Mouse (Mus musculus) urinary bladder, postnatal 25 days (tissue): Measurements from ENCODE around the gene Olfr577.

ENCODE experiments used
- DNase-seq: peaks from one replicate; pipeline ENCODE4 v3.0.0; 2022; ENCODE audit warnings: low spot score

Gene Olfr577

DNA sequence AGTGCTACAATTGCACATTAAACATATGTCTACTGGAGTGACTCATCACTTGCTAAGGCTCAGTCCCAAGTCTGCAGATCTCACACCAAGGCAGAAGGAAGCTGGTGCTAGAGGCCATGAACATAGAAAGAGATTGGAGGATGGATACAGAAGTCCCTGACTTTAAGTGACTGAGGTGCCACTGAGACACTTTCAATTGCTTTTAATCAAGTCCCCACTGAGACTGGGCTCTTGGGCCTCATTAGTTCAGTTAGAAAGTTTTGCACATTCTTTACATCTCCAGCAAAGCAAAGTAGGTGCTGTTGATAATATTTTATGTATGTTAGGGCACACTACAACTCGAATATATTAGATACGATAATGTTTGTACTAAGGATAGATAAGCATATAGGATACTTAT is at the start of gene Olfr577:
Olfr577 (minus strand) TSS at position 101 of the 400 bp plus-strand sequence.
- DNase-seq = no peak

DNA sequence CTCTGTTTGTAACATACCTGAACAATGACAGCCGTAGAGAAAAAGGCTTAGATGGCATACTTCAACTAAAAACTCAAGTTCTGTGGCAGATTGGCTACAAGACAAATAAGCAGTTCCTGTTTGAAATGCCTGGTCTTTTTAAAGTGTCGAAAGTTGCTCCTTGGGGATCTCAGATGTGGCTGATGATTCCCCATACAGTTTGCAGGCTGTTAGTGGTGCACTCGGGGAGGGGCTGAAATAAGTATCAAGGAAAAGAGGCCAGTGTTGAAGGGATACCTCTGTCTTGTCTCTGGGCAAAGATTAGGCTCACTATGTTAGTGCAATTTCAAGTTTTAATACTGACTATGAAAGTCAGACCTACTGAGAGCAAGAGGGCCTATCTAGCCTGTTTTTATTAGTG is 13.5 kb upstream of the Olfr577 start, which contains the start of gene Olfr578:
Olfr578 (minus strand) TSS at position 101 of the 400 bp plus-strand sequence.
- DNase-seq = no peak

GRCm38 (mm10) chr7:102974399-102974798 is 1.3 kb downstream of the Olfr577 start:
- no peak for DNase-seq

- no peak for DNase-seq
Measured at GRCm38 (mm10) chr7:102962360-102962759, 13.4 kb downstream of the Olfr577 start, which contains the start of gene Olfr576. Gene Olfr576 (plus strand): TSS chr7:102962660.

DNA sequence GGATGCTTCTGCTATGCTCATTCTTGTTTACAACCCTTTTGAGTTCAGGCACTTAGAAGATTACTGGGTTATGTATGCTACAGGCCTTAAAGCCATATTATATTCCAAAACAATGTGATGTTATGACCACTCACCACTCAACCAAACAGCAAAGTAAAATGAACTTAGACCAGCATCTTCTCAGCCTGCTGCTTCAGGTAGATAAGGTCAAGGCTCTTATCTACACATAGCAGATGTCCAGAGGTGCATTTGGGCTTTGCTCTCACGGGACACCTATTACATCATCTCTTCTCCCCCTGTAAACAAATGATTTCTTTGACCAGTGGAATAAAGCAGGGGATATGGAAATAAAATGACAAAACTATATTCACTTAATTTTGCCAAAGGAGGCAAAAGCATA is 17.1 kb downstream of the Olfr577 start, which contains the start of gene Olfr575:
Olfr575 (minus strand) TSS at position 183 of the 400 bp plus-strand sequence.
- DNase-seq = no peak

GRCm38 (mm10) chr7:102958137-102958536 is 17.6 kb downstream of the Olfr577 start:
- DNase-seq = no peak

- DNase-seq = no peak
Measured at GRCm38 (mm10) chr7:102950732-102951131, 25.0 kb downstream of the Olfr577 start.

- DNase-seq = no peak
Measured at GRCm38 (mm10) chr7:102948167-102948566, 27.6 kb downstream of the Olfr577 start, which contains the start of gene Olfr574. Gene Olfr574 (plus strand): TSS chr7:102948467.

GRCm38 (mm10) chr7:102943417-102943816 is 32.3 kb downstream of the Olfr577 start:
- no peak for DNase-seq

GRCm38 (mm10) chr7:102942475-102942874 is 33.3 kb downstream of the Olfr577 start, which contains the start of gene Olfr573-ps1:
Gene Olfr573-ps1 (minus strand): TSS chr7:102942575.
- no peak for DNase-seq

DNA sequence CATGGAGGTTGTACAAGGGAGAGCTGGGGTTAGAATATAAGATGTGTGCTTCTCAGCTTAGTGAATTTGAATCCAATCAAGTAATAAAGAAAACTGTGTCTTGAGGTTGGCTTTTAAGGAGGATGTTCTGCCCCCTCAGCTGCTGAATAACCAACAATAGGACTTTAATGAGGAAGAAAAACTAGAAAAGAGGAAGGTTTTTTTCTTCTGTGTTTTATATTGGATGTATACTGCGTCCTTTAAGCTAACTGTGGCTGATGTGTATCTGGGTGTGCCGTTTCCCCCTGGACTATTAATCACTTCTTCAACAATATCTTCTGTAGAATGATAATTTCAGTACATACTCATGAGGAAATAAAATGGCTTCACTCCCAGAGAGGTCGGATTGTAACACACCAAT is 48.6 kb downstream of the Olfr577 start:
- DNase-seq = no peak

DNA sequence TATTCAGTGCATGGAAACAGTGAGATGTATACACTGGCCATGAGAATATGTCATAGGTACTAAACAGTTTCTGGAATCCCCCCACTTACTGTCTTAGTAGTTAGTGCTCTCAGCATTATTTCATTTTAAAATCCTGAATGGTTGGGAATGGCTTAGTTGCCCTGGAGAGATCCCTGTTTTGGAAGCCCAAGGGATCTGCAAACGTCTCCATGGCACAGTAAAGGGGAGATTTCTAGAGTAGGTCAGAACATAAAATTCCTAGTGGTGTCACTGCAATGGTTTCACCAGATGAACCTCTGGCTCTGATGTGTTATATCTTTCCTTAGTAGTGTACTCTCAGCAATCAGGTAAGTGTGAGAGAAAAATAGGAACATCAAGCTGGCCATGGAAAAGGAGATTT is 51.6 kb downstream of the Olfr577 start, which contains the start of gene Olfr572:
Olfr572 (plus strand) TSS at position 301 of the 400 bp plus-strand sequence.
- no peak for DNase-seq
